20 mouse cellular contexts compared by ENCODE assay signal in genomic region chr2:25598749-25599148, GRCm38 (mm10). TPM values are rescaled to one million over a fixed set of nuclear protein-coding genes. Genes with fewer than 3 reads are reported as not detected.
"Had no signal": no experiment of that assay in that cellular context is flagged by ENCODE, and none has a peak within 500 bp of the region (broad histone marks: within the 10 kb centered on the region; RNA-seq: fewer than 3 reads in every experiment).

No protein-coding gene starts in this region.

- DNase-seq: cerebellum, postnatal 14 days; cerebellum, postnatal 25 days; cerebellum, postnatal 36 days; embryo, embryonic 11 days; forebrain, postnatal 0 days; gastrocnemius, adult 2 months; gastrocnemius, postnatal 10 days; gastrocnemius, postnatal 14 days; gastrocnemius, postnatal 25 days; gastrocnemius, postnatal 36 days; heart, adult 11 months; heart, adult 18-20 months; heart, adult 2 months had no signal

RNA-seq across cellular contexts. Expression of gene Ajm1, which starts 17.2 kb away (rescaled TPM):
- total RNA-seq: gastrocnemius, adult 18-20 months; gastrocnemius, adult 2 months; gastrocnemius, postnatal 25 days; gastrocnemius, postnatal 36 days; granulocyte monocyte progenitor cell, adult 5-6 weeks had no signal
- polyA plus RNA-seq: erythroblast, embryonic 14.5 days had no signal

RNA-seq across cellular contexts. Expression of gene Ccdc183, which starts 18.7 kb away (rescaled TPM):
- total RNA-seq: common myeloid progenitor, adult 5-6 weeks; forebrain, postnatal 0 days; gastrocnemius, adult 18-20 months; gastrocnemius, adult 2 months; gastrocnemius, adult 8-10 months; gastrocnemius, postnatal 10 days; gastrocnemius, postnatal 14 days; gastrocnemius, postnatal 25 days; gastrocnemius, postnatal 36 days; gastrocnemius, postnatal 4 days; granulocyte monocyte progenitor cell, adult 5-6 weeks; heart, adult 18-20 months; heart, adult 2 months; heart, adult 8-10 months had no signal
- polyA plus RNA-seq: erythroblast, embryonic 14.5 days; heart, adult 2 months had no signal
